Mouse (Mus musculus) heart, postnatal 10 days (tissue): ENCODE data around the gene Cacna1i. TPM values are rescaled to one million over a fixed set of nuclear protein-coding genes. Genes with fewer than 3 reads are reported as not detected.

Source experiments
- total RNA-seq, 2 experiments: library from RNA; stranded (reverse); gene quantifications; 2 replicates each; pipeline ENCODE4 v1.2.3; 2021

Gene Cacna1i
- total RNA-seq, 2 experiments from 2014 or later, result 0.05 TPM; not detected in 1

Other genes starting within 250 kb of the Cacna1i start
- 10 to 100 TPM; 84.9 to 86.7 TPM for gene Syngr1, start 195.9 kb upstream of the Cacna1i start, total RNA-seq
- 100 to 1,000 TPM; 486 to 496 TPM for gene Rpl3, start 195.4 kb upstream of the Cacna1i start, total RNA-seq
- gene Tab1, start 154.1 kb upstream of the Cacna1i start, total RNA-seq, result 10 to 100 TPM; 33.3 to 34.3 TPM
- gene Mgat3, start 113.5 kb upstream of the Cacna1i start, total RNA-seq, result 1 to 10 TPM; 1.6 to 2.3 TPM
- gene Mief1, start 53.2 kb upstream of the Cacna1i start, total RNA-seq, result 10 to 100 TPM; 33.2 to 37.6 TPM
- gene AC140267.1, start 51.4 kb upstream of the Cacna1i start, total RNA-seq, result 10 to 100 TPM; 22.0 to 31.2 TPM
- 100 to 1,000 TPM in 1 of 2 experiments, 10 to 100 TPM in 1; 96.4 to 105 TPM for gene Atf4, start 32.1 kb upstream of the Cacna1i start, total RNA-seq
- gene Rps19bp1, start 22.9 kb upstream of the Cacna1i start, total RNA-seq, result 10 to 100 TPM; 20.0 to 24.6 TPM